Mouse (Mus musculus) heart, embryonic 13.5 days (tissue): Measurements from ENCODE around the gene Cyp2t4. TPM values are rescaled to one million over a fixed set of nuclear protein-coding genes. Genes with fewer than 3 reads are reported as not detected.

Experiments
- microRNA counts: library from miRNA; unstranded; fragments of <30 nt; microRNA quantifications from one replicate; lab custom pipeline; 2016
- microRNA-seq: library from miRNA; unstranded; fragments of <30 nt; microRNA quantifications from one replicate; pipeline ENCODE4, GENCODE M21; 2016
- polyA plus RNA-seq: library from polyadenylated mRNA; unstranded; fragments of >200 nt; fragmentation: Nextera tagmentation; extraction: Ambion mirVana; gene quantifications from 2 replicates; pipeline ENCODE4 v1.2.1, GENCODE M21; 2015

The Cyp2t4 gene
- polyA plus RNA-seq, 1 experiment from 2014 or later: 0.12 TPM

MicroRNAs within 50 kb of the gene (microRNA counts, 519-probe panel; counts per million panel counts)
- 209 counts per million, percentile 61 among the panel's probes with 10 or more counts for microRNA mmu-miR-1191 (lab: Ali Mortazavi, UCI)

Small RNAs within 50 kb of the gene (microRNA-seq; reads per million reads assigned to microRNA genes)
- gene Mir1191: 3.7 reads per million, percentile 15 among the genes with 10 or more reads in this experiment
- gene Mir3101: not detected

Other genes with a start within 250 kb of the Cyp2t4 start
- gene Cyp2a22, start 214.3 kb upstream of the Cyp2t4 start, polyA plus RNA-seq: not detected in 2 replicates
- not detected in 2 replicates for gene Cyp2a12, start 124.6 kb upstream of the Cyp2t4 start, polyA plus RNA-seq
- gene Cyp2f2, start 33.8 kb upstream of the Cyp2t4 start, polyA plus RNA-seq: not detected in 2 replicates
- gene Egln2, start 13.1 kb downstream of the Cyp2t4 start, polyA plus RNA-seq: 48.1 and 52.7 TPM in 2 replicates
- 48.6 and 48.8 TPM in 2 replicates for gene Rab4b, start 25.2 kb downstream of the Cyp2t4 start, polyA plus RNA-seq
- 0.31 TPM in 1 of 2 replicates, not detected in the other for gene Gm21983, start 27.4 kb downstream of the Cyp2t4 start, polyA plus RNA-seq
- 4.3 and 4.8 TPM in 2 replicates for gene Mia, start 27.4 kb downstream of the Cyp2t4 start, polyA plus RNA-seq
- gene BC024978, start 42.1 kb downstream of the Cyp2t4 start, polyA plus RNA-seq: 2.9 and 3.1 TPM in 2 replicates
- 158 TPM in 2 replicates for gene Snrpa, start 42.6 kb downstream of the Cyp2t4 start, polyA plus RNA-seq
- gene Itpkc, start 74.9 kb downstream of the Cyp2t4 start, polyA plus RNA-seq: 2.3 and 3.3 TPM in 2 replicates
- gene Coq8b, start 79.3 kb downstream of the Cyp2t4 start, polyA plus RNA-seq: 10.2 and 12.0 TPM in 2 replicates
- gene Numbl, start 104.7 kb downstream of the Cyp2t4 start, polyA plus RNA-seq: 8.3 and 8.8 TPM in 2 replicates
- 51.3 and 53.3 TPM in 2 replicates for gene Ltbp4, start 184.0 kb downstream of the Cyp2t4 start, polyA plus RNA-seq
- gene Shkbp1, start 202.3 kb downstream of the Cyp2t4 start, polyA plus RNA-seq: 28.8 and 32.2 TPM in 2 replicates
- gene Gm20479, start 203.7 kb downstream of the Cyp2t4 start, polyA plus RNA-seq: 0.83 and 0.90 TPM in 2 replicates